Mouse (Mus musculus): ENCODE measurements at regions not wholly inside any gene's neighbourhood (a gene's known extent, or its start where the extent isn't known, plus 50 kb on each side); places are given as distances from the start of the nearest gene placed in this dataset.

DNA sequence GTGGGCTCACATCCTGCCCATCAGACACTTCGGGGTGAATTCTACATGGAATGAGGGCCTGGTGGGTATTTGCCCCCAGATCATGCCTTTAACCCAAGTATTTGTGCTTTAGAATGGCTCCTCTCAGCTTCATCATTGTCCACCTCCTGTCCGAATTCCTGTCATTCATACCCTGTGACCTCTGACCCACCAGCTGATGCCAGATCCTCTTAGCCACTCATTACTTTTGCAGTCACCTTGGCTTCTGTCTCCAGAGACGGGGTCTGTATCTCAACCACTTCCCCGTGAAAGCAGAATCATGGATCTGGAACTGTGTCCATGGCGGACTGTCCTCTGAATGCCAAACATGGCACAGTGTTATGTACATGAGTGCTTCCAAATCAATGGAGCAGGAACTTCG is 154.8 kb upstream of the Gm5148 start:
- H3K9me3 ChIP-seq (replicated peaks; ENCODE audit: insufficient read depth, low read length) = no peaks in the 10 kb centered on the region
- TF ChIP-seq MYC (IDR thresholded peaks at IDR 0.05; ENCODE audit: low read depth, low read length) (no peak), CHD1 (IDR thresholded peaks at IDR 0.05; ENCODE audit: low read depth, low read length) (no peak), NELFE (IDR thresholded peaks at IDR 0.05; ENCODE audit: low read depth, low read length) (no peak), RCOR1 (IDR thresholded peaks at IDR 0.05; ENCODE audit: low read depth, low read length) (no peak), MAFK (IDR thresholded peaks at IDR 0.05; ENCODE audit: borderline replicate concordance, low read depth, low read length) (no peak), MXI1 (IDR thresholded peaks at IDR 0.05; ENCODE audit: low read depth, low read length) (no peak), RAD21 (IDR thresholded peaks at IDR 0.05; ENCODE audit: low read depth, low read length) (no peak), GABPA (IDR thresholded peaks at IDR 0.05; ENCODE audit: low read depth, low read length) (no peak), MYB (IDR thresholded peaks at IDR 0.05; ENCODE audit: low read depth, low read length) (no peak), TCF12 (IDR thresholded peaks at IDR 0.05; ENCODE audit: low read depth, low read length) (no peak)
- no peak overlapping the region for H3K9ac ChIP-seq (ENCODE audit: control insufficient read depth, low read depth, low read length, poor library complexity, severe bottlenecking)
- DNase-seq (ENCODE audit: low read depth, low spot score) = no peak
- H3K27ac ChIP-seq (ENCODE audit: control insufficient read depth, low read depth, low read length) = no peak overlapping the region
- no peaks in the 10 kb centered on the region for H3K36me3 ChIP-seq (ENCODE audit: control insufficient read depth in 1 of 2, insufficient read depth in 2 of 2, low read length in 2 of 2)
- no peak overlapping the region for H3K4me3 ChIP-seq (ENCODE audit: control insufficient read depth in 1 of 2, insufficient read depth in 1 of 2, low read depth in 2 of 2, low read length in 2 of 2)
- no peaks in the 10 kb centered on the region for H3K4me1 ChIP-seq (ENCODE audit: control insufficient read depth in 1 of 2, insufficient read depth in 2 of 2, low read length in 2 of 2)
- H3K27me3 ChIP-seq (ENCODE audit: control insufficient read depth in 1 of 2, insufficient read depth in 2 of 2, low read length in 2 of 2) = no peaks in the 10 kb centered on the region
- H3K79me2 ChIP-seq (ENCODE audit: control insufficient read depth, insufficient read depth, low read length, poor library complexity) = no peaks in the 10 kb centered on the region

- Histone ChIP-seq H3K9me3 (replicated peaks; ENCODE audit: insufficient read depth, low read length) (no peaks in the 10 kb centered on the region), H3K4me3 (ENCODE audit: control insufficient read depth in 1 of 2, insufficient read depth in 1 of 2, low read depth in 2 of 2, low read length in 2 of 2) (no peak overlapping the region), H3K27ac (ENCODE audit: control insufficient read depth, low read depth, low read length) (no peak overlapping the region), H3K36me3 (ENCODE audit: control insufficient read depth in 1 of 2, insufficient read depth in 2 of 2, low read length in 2 of 2) (no peaks in the 10 kb centered on the region), H3K79me2 (ENCODE audit: control insufficient read depth, insufficient read depth, low read length, poor library complexity) (no peaks in the 10 kb centered on the region), H3K4me1 (ENCODE audit: control insufficient read depth in 1 of 2, insufficient read depth in 2 of 2, low read length in 2 of 2) (no peaks in the 10 kb centered on the region), H3K27me3 (ENCODE audit: control insufficient read depth in 1 of 2, insufficient read depth in 2 of 2, low read length in 2 of 2) (no peaks in the 10 kb centered on the region), H3K9ac (ENCODE audit: control insufficient read depth, low read depth, low read length, poor library complexity, severe bottlenecking) (no peak overlapping the region)
- DNase-seq (ENCODE audit: low read depth, low spot score) = no peak
- TF ChIP-seq ZMIZ1 (IDR thresholded peaks at IDR 0.05; ENCODE audit: low read depth, low read length) (no peak), BHLHE40 (IDR thresholded peaks at IDR 0.05; ENCODE audit: borderline replicate concordance, low read depth, low read length) (no peak), GABPA (IDR thresholded peaks at IDR 0.05; ENCODE audit: low read depth, low read length) (no peak), KAT2A (conservative IDR thresholded peaks at IDR 0.05; ENCODE audit: low read depth, low read length) (no peak), RAD21 (IDR thresholded peaks at IDR 0.05; ENCODE audit: low read depth, low read length) (no peak), ZC3H11A (IDR thresholded peaks at IDR 0.05; ENCODE audit: low read depth, low read length) (no peak), MAFK (IDR thresholded peaks at IDR 0.05; ENCODE audit: borderline replicate concordance, low read depth, low read length) (no peak), UBTF (IDR thresholded peaks at IDR 0.05; ENCODE audit: borderline replicate concordance, insufficient read depth, low read depth, low read length) (no peak), CTCF (IDR thresholded peaks at IDR 0.05 in 2 of 3, conservative IDR thresholded peaks at IDR 0.05 in 1 of 3; ENCODE audit: control insufficient read depth in 1 of 3, insufficient read depth in 1 of 3, low read depth in 2 of 3, low read length in 3 of 3, poor library complexity in 1 of 3, severe bottlenecking in 1 of 3) (no peak), MAZ (IDR thresholded peaks at IDR 0.05; ENCODE audit: low read depth, low read length) (no peak), USF1 (IDR thresholded peaks at IDR 0.05; ENCODE audit: low read depth, low read length) (no peak), USF2 (IDR thresholded peaks at IDR 0.05; ENCODE audit: borderline replicate concordance in 1 of 2, insufficient read depth in 1 of 2, low read depth in 1 of 2, low read length in 2 of 2) (no peak), EP300 (IDR thresholded peaks at IDR 0.05; ENCODE audit: low read depth in 1 of 2, low read length in 2 of 2) (no peak)
Observed at GRCm38 (mm10) chr3:37876016-37876765, 151.9 kb upstream of the Gm5148 start.
